Mouse (Mus musculus) c-Kit-positive CD71-positive TER-119-negative erythroid progenitor cells, embryonic 14.5 days (primary cell): ENCODE measurements around the gene Ckap2l.

Experiments
- DNase-seq: peaks from one replicate; pipeline ENCODE4 v3.0.0-alpha.2; 2013; ENCODE audit warnings: low read depth

Ckap2l gene

GRCm38 (mm10) chr2:129296671-129297588 is at the start of gene Ckap2l:
Ckap2l (minus strand) TSS chr2:129297212.
- peak; percentile 98 for DNase-seq

GRCm38 (mm10) chr2:129338138-129338621 is 41.2 kb upstream of the Ckap2l start:
- no peak for DNase-seq

- DNase-seq: no peak
Measured at GRCm38 (mm10) chr2:129333471-129333870, 36.5 kb upstream of the Ckap2l start.

- no peak for DNase-seq
Measured at GRCm38 (mm10) chr2:129330540-129330939, 33.5 kb upstream of the Ckap2l start.

GRCm38 (mm10) chr2:129330024-129330423 is 33.0 kb upstream of the Ckap2l start:
- DNase-seq: no peak

- no peak for DNase-seq
Measured at GRCm38 (mm10) chr2:129328238-129328637, 31.2 kb upstream of the Ckap2l start.

- DNase-seq: no peak
Measured at GRCm38 (mm10) chr2:129324216-129324615, 27.2 kb upstream of the Ckap2l start.

GRCm38 (mm10) chr2:129322117-129322635 is 25.2 kb upstream of the Ckap2l start:
- no peak for DNase-seq

- DNase-seq: no peak
Measured at GRCm38 (mm10) chr2:129320033-129320605, 23.1 kb upstream of the Ckap2l start.

GRCm38 (mm10) chr2:129315831-129316230 is 18.8 kb upstream of the Ckap2l start:
- no peak for DNase-seq

- no peak for DNase-seq
Measured at GRCm38 (mm10) chr2:129314880-129315279, 17.9 kb upstream of the Ckap2l start.

GRCm38 (mm10) chr2:129313934-129314333 is 16.9 kb upstream of the Ckap2l start:
- no peak for DNase-seq

- DNase-seq: no peak
Measured at GRCm38 (mm10) chr2:129309836-129310235, 12.8 kb upstream of the Ckap2l start, which contains the start of gene Il1a. Il1a (minus strand) TSS chr2:129309972.

- DNase-seq: no peak
Measured at GRCm38 (mm10) chr2:129306020-129306419, 9.0 kb upstream of the Ckap2l start.

GRCm38 (mm10) chr2:129297589-129297982 is 574 bp upstream of the Ckap2l start:
- DNase-seq: peak; percentile 35

GRCm38 (mm10) chr2:129296086-129296485 is 926 bp downstream of the Ckap2l start:
- no peak for DNase-seq

GRCm38 (mm10) chr2:129295075-129295474 is 1.9 kb downstream of the Ckap2l start:
- no peak for DNase-seq

- DNase-seq: no peak
Measured at GRCm38 (mm10) chr2:129273823-129274222, 23.2 kb downstream of the Ckap2l start.

- DNase-seq: no peak
Measured at GRCm38 (mm10) chr2:129270621-129271020, 26.4 kb downstream of the Ckap2l start.

- no peak for DNase-seq
Measured at GRCm38 (mm10) chr2:129269986-129270385, 27.0 kb downstream of the Ckap2l start.

GRCm38 (mm10) chr2:129269161-129269643 is 27.8 kb downstream of the Ckap2l start:
- DNase-seq: no peak

- DNase-seq: no peak
Measured at GRCm38 (mm10) chr2:129267738-129268137, 29.3 kb downstream of the Ckap2l start.

GRCm38 (mm10) chr2:129265316-129265715 is 31.7 kb downstream of the Ckap2l start:
- no peak for DNase-seq
